Mouse (Mus musculus) heart, adult 11 months (tissue): Measurements from ENCODE around the gene Pde9a.
"Not testable (repeated sequence)": the region's sequence is repeated elsewhere in the genome, so short reads cannot be mapped to it uniquely, and the experiment has no call there.

Experiments
- DNase-seq: peaks from one replicate; pipeline ENCODE4 v3.0.0; 2022

Gene Pde9a

DNA sequence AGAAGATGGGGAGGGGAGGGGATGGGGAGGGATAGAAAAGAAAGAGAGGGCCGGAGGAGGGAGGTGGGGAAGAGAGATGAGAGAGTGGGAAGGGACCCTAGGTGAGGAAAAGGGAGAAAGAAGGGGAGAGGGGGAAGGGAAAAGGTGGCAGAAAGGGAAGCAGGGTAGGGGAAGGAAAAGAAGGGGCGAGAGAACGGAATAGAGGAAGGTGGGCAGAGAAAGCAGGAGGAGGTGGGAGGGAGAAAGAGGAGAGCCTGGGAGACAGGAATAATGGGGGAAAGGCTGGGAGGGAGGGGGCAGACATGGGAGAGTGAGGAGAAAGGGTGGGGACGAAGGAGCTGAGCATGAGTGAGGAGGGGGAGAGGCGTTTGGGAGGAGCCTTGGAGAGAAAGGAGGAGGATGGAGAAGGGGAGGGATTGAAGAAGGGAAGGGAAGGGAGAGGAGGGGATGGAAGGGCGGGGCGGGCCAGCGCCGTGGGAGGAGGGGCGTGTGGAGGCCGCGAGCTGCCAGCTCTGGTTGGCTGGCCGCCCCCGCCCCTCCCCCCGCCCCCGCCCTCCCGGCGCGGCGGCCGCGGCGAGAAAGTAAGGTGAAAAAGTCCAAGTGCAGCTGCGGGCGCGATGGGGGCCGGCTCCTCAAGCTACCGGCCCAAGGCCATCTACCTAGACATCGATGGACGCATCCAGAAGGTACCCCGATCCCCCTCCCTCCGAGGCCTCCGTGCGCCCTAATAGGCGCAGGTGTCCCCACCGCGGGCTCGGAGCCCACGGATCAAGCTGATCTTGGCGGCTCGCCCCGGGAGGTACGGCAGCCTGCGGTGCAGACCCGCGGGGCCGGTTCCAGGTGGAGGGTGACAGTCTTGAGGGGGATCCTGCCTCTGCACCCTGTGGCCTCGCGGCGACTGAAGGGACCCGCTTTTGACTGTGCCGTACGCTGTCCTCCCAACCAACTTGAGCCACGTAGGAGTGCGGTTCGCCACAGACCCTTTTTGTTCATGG lies at the start of gene Pde9a:
Pde9a (plus strand) TSS at position 540 of the 995 bp plus-strand sequence.
- DNase-seq = peak; percentile 97

DNA sequence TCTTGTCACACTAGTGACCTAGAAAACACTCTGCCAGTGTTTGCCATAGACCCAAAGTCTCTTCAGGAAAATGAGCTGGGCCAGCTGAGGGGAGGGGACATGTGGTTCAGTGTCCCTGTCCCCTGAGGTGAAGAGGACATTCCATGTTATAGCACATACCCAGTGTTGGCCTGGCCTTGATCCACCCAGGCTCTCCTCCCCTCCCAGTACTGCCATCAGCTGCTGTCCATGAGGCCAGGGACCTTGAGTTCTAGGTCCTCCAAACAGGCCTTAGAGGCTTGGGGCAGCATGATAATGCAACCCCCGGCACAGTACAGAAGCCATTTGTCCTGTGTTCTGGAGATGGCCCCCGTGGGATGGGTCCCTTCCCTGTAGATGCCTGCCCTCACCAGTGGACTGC lies 46.2 kb upstream of the Pde9a start:
- no peak for DNase-seq

DNA sequence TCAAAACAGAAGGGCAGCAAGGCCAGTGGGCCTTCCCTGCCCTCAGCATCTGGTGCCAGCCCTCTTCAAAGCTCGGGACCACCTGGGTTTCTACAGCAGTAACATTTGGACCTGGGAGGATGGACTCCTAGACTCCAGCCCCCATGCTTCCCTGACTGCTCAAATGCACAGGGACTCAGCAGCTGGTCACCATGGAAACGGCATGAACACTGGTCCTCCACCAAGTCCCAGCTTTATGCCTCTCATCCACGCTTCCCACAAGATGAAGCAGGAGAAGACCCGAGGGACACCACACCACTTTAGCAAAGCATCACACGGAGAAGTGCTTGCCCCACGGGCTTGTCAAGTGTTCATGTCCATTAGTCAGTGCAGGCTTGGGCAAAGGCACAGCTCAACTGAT lies 43.8 kb upstream of the Pde9a start:
- no peak for DNase-seq

GRCm38 (mm10) chr17:31344172-31344801 lies 41.7 kb upstream of the Pde9a start:
- peak; percentile 90 for DNase-seq

- no peak for DNase-seq
These were observed 41.2 kb upstream of the Pde9a start for GRCm38 (mm10) chr17:31344816-31345215.

DNA sequence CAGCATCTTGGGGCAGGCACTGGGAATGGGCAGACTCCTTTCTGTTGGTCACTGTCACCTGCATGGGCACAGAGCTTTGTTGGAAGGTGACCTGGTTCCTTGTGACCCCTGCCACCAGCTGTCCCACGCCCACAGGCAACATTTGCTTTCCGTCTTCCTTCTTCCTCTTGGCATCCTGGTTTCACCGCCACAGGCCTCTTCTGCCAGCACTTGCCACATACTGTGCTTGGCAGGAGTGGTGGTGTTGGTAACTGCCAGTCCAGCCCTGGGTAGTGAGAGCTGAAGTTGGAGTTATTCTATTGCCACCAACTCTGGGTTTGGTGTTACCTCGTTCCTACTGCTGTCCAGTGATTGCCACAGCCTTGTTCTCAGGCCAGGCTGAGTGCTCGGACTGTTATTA lies 37.9 kb upstream of the Pde9a start:
- no peak for DNase-seq

DNA sequence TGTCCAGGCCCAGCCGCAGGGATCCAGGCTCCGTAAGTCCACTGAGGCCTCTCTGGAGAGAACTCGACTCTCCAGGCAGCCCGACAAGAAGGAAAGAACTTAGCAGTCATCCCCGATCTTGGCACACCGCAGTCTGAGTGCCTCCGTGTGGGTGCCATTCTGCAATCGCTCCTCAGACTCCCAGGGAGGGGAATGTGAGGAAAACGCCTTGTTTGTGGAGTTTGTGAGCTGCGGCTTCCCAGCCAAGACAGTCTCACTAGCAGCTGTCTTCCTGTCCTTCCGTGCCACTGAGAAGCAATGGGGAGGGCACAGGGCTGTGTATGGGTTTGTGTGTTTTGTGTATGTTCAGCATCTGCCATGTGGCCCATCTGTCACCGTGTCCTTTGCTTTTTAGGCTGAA lies 36.6 kb upstream of the Pde9a start:
- DNase-seq = no peak

DNA sequence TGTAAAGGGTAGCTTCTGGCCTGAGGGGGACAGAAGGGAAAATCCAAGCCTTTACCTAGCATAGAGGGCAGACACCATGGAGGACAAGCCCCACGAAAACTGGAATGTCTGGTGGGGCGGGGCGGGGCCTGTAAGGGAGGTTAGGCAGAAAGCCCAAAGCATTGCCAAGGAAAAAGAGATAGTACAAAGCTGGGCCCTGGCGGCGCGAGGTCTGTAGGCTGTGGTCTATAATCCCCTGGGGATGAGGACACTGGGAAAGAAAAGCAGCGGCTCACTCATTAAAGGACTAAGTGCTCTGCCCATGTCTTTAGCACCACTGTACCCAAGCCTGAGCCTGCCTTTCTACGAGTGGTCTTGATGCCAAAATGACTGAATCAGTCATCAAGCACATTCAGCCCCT lies 34.0 kb upstream of the Pde9a start:
- DNase-seq = no peak

DNA sequence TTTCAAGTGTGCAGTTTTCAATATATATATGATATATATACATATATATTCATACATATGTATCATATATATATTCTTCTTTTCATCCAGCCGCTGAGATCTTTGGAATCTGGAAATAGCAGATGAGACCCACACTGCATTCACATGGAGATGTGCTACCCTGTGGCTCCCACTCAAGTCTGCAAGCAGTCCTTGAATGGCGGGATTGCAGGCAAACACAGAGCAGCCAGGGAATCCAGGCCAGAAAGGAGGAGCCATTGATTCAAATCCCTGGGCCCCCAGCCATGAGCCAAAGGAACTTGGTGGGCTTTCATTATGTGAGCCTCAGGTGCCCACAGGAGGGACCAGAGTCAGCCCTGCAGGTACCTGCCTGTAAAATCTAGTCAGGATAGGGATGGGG lies 32.8 kb upstream of the Pde9a start:
- no peak for DNase-seq

- DNase-seq = not testable (repeated sequence)
These were observed 31.3 kb upstream of the Pde9a start for GRCm38 (mm10) chr17:31354684-31355083.

GRCm38 (mm10) chr17:31355792-31356502 lies 30.1 kb upstream of the Pde9a start:
- no peak for DNase-seq

DNA sequence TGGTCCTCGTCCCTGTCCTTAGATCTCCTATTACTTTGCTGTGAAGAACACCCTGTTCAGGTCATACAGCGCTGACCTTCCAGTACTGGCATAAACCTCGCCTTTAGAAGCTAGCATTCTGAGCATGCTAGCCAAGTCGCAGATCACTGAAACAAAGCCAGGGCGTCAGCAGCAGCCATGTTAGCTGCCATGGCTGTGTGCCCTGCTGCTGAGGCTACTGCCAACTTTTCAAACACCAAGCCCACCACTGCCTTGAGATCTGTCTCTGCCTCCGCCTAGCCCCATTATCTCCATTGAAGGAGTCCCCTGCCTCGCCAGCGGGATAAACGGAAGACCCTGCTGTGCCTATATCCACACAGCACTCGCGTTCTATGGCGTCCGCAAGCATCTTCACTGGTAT lies 25.4 kb upstream of the Pde9a start:
- no peak for DNase-seq

- no peak for DNase-seq
These were observed 20.3 kb upstream of the Pde9a start for GRCm38 (mm10) chr17:31365586-31366166.

DNA sequence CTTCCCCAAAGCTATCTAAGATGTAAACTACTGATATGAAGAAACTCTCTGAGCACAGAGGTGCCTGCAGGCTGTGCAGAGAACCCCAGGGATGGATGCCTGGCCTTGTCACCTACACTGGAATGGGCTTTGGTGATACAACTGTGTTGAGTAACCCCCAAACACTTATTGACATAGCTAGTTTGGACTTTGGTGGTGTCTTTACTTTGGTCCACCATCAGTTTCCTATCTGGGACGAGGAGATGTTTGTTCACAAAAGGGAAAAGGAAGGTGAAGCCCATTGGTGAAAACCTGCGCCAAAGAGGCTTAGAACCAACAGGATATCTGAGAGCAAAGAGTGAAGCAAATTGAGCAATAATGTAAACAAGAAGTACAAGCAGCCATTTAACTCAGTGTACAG lies 15.8 kb upstream of the Pde9a start:
- no peak for DNase-seq

- DNase-seq = no peak
These were observed 15.1 kb upstream of the Pde9a start for GRCm38 (mm10) chr17:31370931-31371330.

GRCm38 (mm10) chr17:31377961-31378360 lies 8.0 kb upstream of the Pde9a start:
- DNase-seq = peak; percentile 92

DNA sequence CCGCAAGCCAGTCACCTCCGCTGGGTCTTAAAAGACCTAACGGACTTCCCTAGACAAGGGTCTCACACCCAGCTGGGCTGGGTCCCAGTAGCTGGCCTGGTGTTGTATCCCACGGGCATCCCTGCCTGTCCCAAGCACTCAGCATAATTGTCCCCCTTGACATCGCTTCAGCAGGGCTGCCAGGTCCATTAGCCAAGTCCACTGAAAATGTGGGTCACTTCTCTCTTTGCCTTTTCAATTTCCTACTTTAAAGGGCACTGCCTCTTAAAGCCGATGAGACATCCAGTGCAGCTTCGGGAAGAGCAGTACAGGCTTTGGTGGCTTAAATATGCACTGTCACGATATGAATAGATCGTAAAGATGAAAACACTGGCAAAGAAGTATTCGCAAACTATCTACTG lies 7.6 kb upstream of the Pde9a start:
- no peak for DNase-seq

DNA sequence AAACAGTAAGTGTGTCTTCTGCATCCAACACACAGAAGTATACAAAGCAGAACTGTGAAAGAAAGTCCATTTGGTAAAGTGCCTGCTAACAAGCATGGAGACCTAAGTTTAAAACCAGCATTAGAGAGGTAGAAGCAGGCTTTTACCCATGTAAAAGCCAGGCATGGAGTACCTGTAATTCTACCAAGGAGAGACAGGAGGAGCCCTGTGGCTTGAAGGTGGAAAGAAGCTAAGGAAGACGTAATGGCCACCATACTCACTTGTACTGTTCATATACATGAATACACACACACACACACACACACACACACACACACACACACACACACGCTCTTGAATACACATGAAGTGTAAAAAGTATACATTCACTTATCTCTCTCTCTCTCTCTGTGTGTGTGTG lies 6.9 kb upstream of the Pde9a start:
- DNase-seq = no peak

- DNase-seq = no peak
These were observed 6.1 kb upstream of the Pde9a start for GRCm38 (mm10) chr17:31379863-31380262.

DNA sequence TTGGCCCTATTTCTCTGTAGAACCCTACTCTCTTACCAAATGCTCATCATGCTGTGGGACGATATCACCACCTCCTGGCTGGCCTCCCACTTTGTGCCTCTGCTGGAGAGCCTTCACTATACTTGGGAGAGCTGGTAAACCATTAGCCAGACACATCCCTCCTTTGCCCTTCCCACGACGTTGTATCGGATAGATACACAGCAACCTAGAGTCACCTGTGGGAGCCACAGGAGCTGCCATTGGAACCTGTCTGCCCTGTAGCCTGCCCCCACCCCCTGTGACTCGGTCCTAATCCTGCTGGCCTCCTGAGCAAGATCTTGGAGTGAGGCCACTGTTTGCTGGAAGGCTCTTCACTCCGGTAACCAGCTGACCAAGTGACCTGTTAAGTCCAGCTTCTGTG lies 2.7 kb upstream of the Pde9a start:
- no peak for DNase-seq

GRCm38 (mm10) chr17:31384968-31385627 lies 912 bp upstream of the Pde9a start:
- peak; percentile 99 for DNase-seq

GRCm38 (mm10) chr17:31386766-31387275 lies 811 bp downstream of the Pde9a start:
- no peak for DNase-seq
